Mouse (Mus musculus) midbrain, embryonic 13.5 days (tissue): ENCODE measurements around the gene Dcaf8. TPM values are rescaled to one million over a fixed set of nuclear protein-coding genes. Genes with fewer than 3 reads are reported as not detected.

Experiments used
- ATAC-seq: fragments of 200-750 bp; cut with Nextera tagmentation; 2 replicates; pipeline ENCODE4 v1.8.0; 2017; ENCODE audit warnings: mild to moderate bottlenecking, moderate TSS enrichment, moderate library complexity
- H3K27ac ChIP-seq: fragments of 300-500 bp; sonication (generic); 2 replicates; pipeline ENCODE4 v1.5.1; 2015; ENCODE audit warnings: inconsistent platforms, mild to moderate bottlenecking, moderate library complexity
- H3K27me3 ChIP-seq: fragments of 300-500 bp; sonication (generic); 2 replicates; pipeline ENCODE4 v1.6.1; 2015; ENCODE audit warnings: mild to moderate bottlenecking, inconsistent platforms
- H3K36me3 ChIP-seq: fragments of 300-500 bp; sonication (generic); 2 replicates; pipeline ENCODE4 v1.6.1; 2015; ENCODE audit warnings: mild to moderate bottlenecking, inconsistent platforms
- H3K4me1 ChIP-seq: fragments of 300-500 bp; sonication (generic); replicated peaks from 2 replicates; pipeline ENCODE4 v1.6.1; 2015; ENCODE audit warnings: inconsistent platforms
- H3K4me2 ChIP-seq: fragments of 300-500 bp; sonication (generic); replicated peaks from 2 replicates; pipeline ENCODE4 v1.6.1; 2015; ENCODE audit warnings: moderate library complexity, mild to moderate bottlenecking, inconsistent platforms
- H3K4me3 ChIP-seq: fragments of 300-500 bp; sonication (generic); replicated peaks from 2 replicates; pipeline ENCODE4 v1.5.1; 2015; ENCODE audit warnings: mild to moderate bottlenecking, inconsistent platforms
- H3K9ac ChIP-seq: fragments of 300-500 bp; sonication (generic); replicated peaks from 2 replicates; pipeline ENCODE4 v1.6.1; 2015; ENCODE audit warnings: mild to moderate bottlenecking, inconsistent platforms
- H3K9me3 ChIP-seq: fragments of 300-500 bp; sonication (generic); 2 replicates; pipeline ENCODE4 v1.6.1; 2016; ENCODE audit warnings: mild to moderate bottlenecking, inconsistent platforms
- WGBS: fragments of 180-500 bp; shearing (Covaris S2); methylation state at CpG from one replicate; pipeline ENCODE4 v1.1.7; 2015; 5-methylcytosine and 5-hydroxymethylcytosine counted together
- polyA plus RNA-seq: library from polyadenylated mRNA; unstranded; fragments of >200 nt; fragmentation: Nextera tagmentation; extraction: Ambion mirVana; gene quantifications from 2 replicates; pipeline ENCODE4 v1.2.1, GENCODE M21; 2015

Dcaf8 gene
- polyA plus RNA-seq, 1 experiment from 2014 or later, result 106 TPM

- Histone ChIP-seq H3K27me3 (no peaks in the 10 kb centered on the region), H3K36me3 (peaks cover 54% of the 10 kb centered on the region), H3K4me3 (no peak overlapping the region), H3K9ac (no peak overlapping the region), H3K4me1 (no peaks in the 10 kb centered on the region), H3K9me3 (no peaks in the 10 kb centered on the region), H3K4me2 (no peak overlapping the region), H3K27ac (no peak overlapping the region)
- 92% methylated on average over 4 of the region's 4 CpGs for WGBS
- ATAC-seq, result no peak
These were observed 33.0 kb downstream of the Dcaf8 start for GRCm38 (mm10) chr1:172180881-172181280.

GRCm38 (mm10) chr1:172181777-172182176 lies 33.9 kb downstream of the Dcaf8 start:
- no peaks in the 10 kb centered on the region for H3K9me3 ChIP-seq
- no peak for ATAC-seq
- H3K27me3 ChIP-seq, result no peaks in the 10 kb centered on the region
- no peak overlapping the region for H3K4me2 ChIP-seq
- WGBS, result 92% methylated on average over 3 of the region's 3 CpGs
- H3K9ac ChIP-seq, result no peak overlapping the region
- H3K27ac ChIP-seq, result no peak overlapping the region
- H3K36me3 ChIP-seq, result peaks cover 59% of the 10 kb centered on the region
- no peak overlapping the region for H3K4me3 ChIP-seq
- no peaks in the 10 kb centered on the region for H3K4me1 ChIP-seq

GRCm38 (mm10) chr1:172183056-172183455 lies 35.2 kb downstream of the Dcaf8 start:
- no peak overlapping the region for H3K4me3 ChIP-seq
- ATAC-seq, result no peak
- H3K9me3 ChIP-seq, result no peaks in the 10 kb centered on the region
- no peak overlapping the region for H3K4me2 ChIP-seq
- no peak overlapping the region for H3K9ac ChIP-seq
- no peaks in the 10 kb centered on the region for H3K4me1 ChIP-seq
- no peaks in the 10 kb centered on the region for H3K27me3 ChIP-seq
- WGBS, result 95% methylated on average over 6 of the region's 6 CpGs
- no peak overlapping the region for H3K27ac ChIP-seq
- H3K36me3 ChIP-seq, result peaks cover 64% of the 10 kb centered on the region

- Histone ChIP-seq H3K4me3 (no peak overlapping the region), H3K36me3 (peaks cover 64% of the 10 kb centered on the region), H3K27ac (no peak overlapping the region), H3K9ac (no peak overlapping the region), H3K9me3 (no peaks in the 10 kb centered on the region), H3K27me3 (no peaks in the 10 kb centered on the region), H3K4me2 (no peak overlapping the region), H3K4me1 (no peaks in the 10 kb centered on the region)
- no peak for ATAC-seq
These were observed 36.0 kb downstream of the Dcaf8 start for GRCm38 (mm10) chr1:172183915-172184314.

- peaks cover 67% of the 10 kb centered on the region for H3K36me3 ChIP-seq
- no peaks in the 10 kb centered on the region for H3K4me1 ChIP-seq
- 93% methylated on average over 10 of the region's 10 CpGs for WGBS
- H3K9ac ChIP-seq, result no peak overlapping the region
- no peaks in the 10 kb centered on the region for H3K27me3 ChIP-seq
- no peak overlapping the region for H3K27ac ChIP-seq
- H3K4me3 ChIP-seq, result no peak overlapping the region
- no peaks in the 10 kb centered on the region for H3K9me3 ChIP-seq
- H3K4me2 ChIP-seq, result no peak overlapping the region
- ATAC-seq, result 0 out of 2 replicates have a peak, but pooled peaks have one; percentile 34
These were observed 38.8 kb downstream of the Dcaf8 start for GRCm38 (mm10) chr1:172186401-172187289.

- H3K36me3 ChIP-seq, result peaks cover 68% of the 10 kb centered on the region
- no peak for ATAC-seq
- H3K4me3 ChIP-seq, result no peak overlapping the region
- no peaks in the 10 kb centered on the region for H3K9me3 ChIP-seq
- no peak overlapping the region for H3K4me2 ChIP-seq
- WGBS, result 69% methylated on average over 4 of the region's 4 CpGs
- H3K9ac ChIP-seq, result no peak overlapping the region
- no peaks in the 10 kb centered on the region for H3K27me3 ChIP-seq
- no peak overlapping the region for H3K27ac ChIP-seq
- no peaks in the 10 kb centered on the region for H3K4me1 ChIP-seq
These were observed 41.0 kb downstream of the Dcaf8 start for GRCm38 (mm10) chr1:172188891-172189290.

- no peak overlapping the region for H3K27ac ChIP-seq
- H3K9ac ChIP-seq, result no peak overlapping the region
- no peaks in the 10 kb centered on the region for H3K27me3 ChIP-seq
- no peak overlapping the region for H3K4me3 ChIP-seq
- WGBS, result 92% methylated on average over 2 of the region's 2 CpGs
- no peak overlapping the region for H3K4me2 ChIP-seq
- H3K4me1 ChIP-seq, result peaks cover 6% of the 10 kb centered on the region
- ATAC-seq, result no peak
- no peaks in the 10 kb centered on the region for H3K9me3 ChIP-seq
- H3K36me3 ChIP-seq, result peaks cover 82% of the 10 kb centered on the region
These were observed 43.7 kb downstream of the Dcaf8 start for GRCm38 (mm10) chr1:172191578-172191977.

GRCm38 (mm10) chr1:172192217-172192616 lies 44.3 kb downstream of the Dcaf8 start:
- 94% methylated on average over 3 of the region's 3 CpGs for WGBS
- no peak overlapping the region for H3K4me2 ChIP-seq
- H3K27ac ChIP-seq, result no peak overlapping the region
- peaks cover 6% of the 10 kb centered on the region for H3K4me1 ChIP-seq
- no peak for ATAC-seq
- H3K9ac ChIP-seq, result no peak overlapping the region
- H3K9me3 ChIP-seq, result no peaks in the 10 kb centered on the region
- no peak overlapping the region for H3K4me3 ChIP-seq
- H3K36me3 ChIP-seq, result peaks cover 82% of the 10 kb centered on the region
- no peaks in the 10 kb centered on the region for H3K27me3 ChIP-seq

GRCm38 (mm10) chr1:172194435-172194834 lies 46.6 kb downstream of the Dcaf8 start:
- Histone ChIP-seq H3K27me3 (no peaks in the 10 kb centered on the region), H3K9ac (peak overlapping the region; percentile 25; the same call in 1 of the 2 replicates), H3K9me3 (no peaks in the 10 kb centered on the region), H3K4me1 (peaks cover 13% of the 10 kb centered on the region), H3K27ac (peak overlapping the region; percentile 49; the same call in 1 of the 2 replicates), H3K4me2 (no peak overlapping the region), H3K4me3 (no peak overlapping the region), H3K36me3 (peaks cover 85% of the 10 kb centered on the region)
- WGBS, result 81% methylated on average over 8 of the region's 8 CpGs
- ATAC-seq, result no peak

GRCm38 (mm10) chr1:172197146-172197545 lies 49.3 kb downstream of the Dcaf8 start:
- Histone ChIP-seq H3K27ac (peak overlapping the region; percentile 56; the same call in 1 of the 2 replicates), H3K9ac (no peak overlapping the region), H3K4me3 (no peak overlapping the region), H3K36me3 (peaks cover 76% of the 10 kb centered on the region), H3K27me3 (no peaks in the 10 kb centered on the region), H3K4me1 (peaks cover 40% of the 10 kb centered on the region), H3K9me3 (no peaks in the 10 kb centered on the region), H3K4me2 (no peak overlapping the region)
- no peak for ATAC-seq
- 90% methylated on average over 3 of the region's 3 CpGs for WGBS

- Histone ChIP-seq H3K4me2 (no peak overlapping the region), H3K4me1 (peaks cover 47% of the 10 kb centered on the region), H3K4me3 (no peak overlapping the region), H3K27me3 (no peaks in the 10 kb centered on the region), H3K36me3 (peaks cover 69% of the 10 kb centered on the region), H3K9me3 (no peaks in the 10 kb centered on the region), H3K27ac (peak overlapping the region; percentile 56), H3K9ac (no peak overlapping the region; the same call in 1 of the 2 replicates)
- 81% methylated on average over 5 of the region's 5 CpGs for WGBS
- ATAC-seq, result no peak
These were observed 50.0 kb downstream of the Dcaf8 start for GRCm38 (mm10) chr1:172197851-172198250.

GRCm38 (mm10) chr1:172198316-172198715 lies 50.4 kb downstream of the Dcaf8 start:
- ATAC-seq, result no peak

More at GRCm38 (mm10) chr1:172198316-172198715, 50.4 kb downstream of the Dcaf8 start:
- WGBS, result 82% methylated on average over 8 of the region's 8 CpGs
- H3K36me3 ChIP-seq, result peaks cover 69% of the 10 kb centered on the region
- no peaks in the 10 kb centered on the region for H3K9me3 ChIP-seq
- H3K4me1 ChIP-seq, result peaks cover 51% of the 10 kb centered on the region
- no peaks in the 10 kb centered on the region for H3K27me3 ChIP-seq
- no peak overlapping the region for H3K9ac ChIP-seq
- no peak overlapping the region for H3K4me2 ChIP-seq
- peak overlapping the region; percentile 56; the same call in 1 of the 2 replicates for H3K27ac ChIP-seq
- no peak overlapping the region for H3K4me3 ChIP-seq
